Mouse (Mus musculus): ENCODE measurements around the gene Olfr603. TPM values are rescaled to one million over a fixed set of nuclear protein-coding genes. Genes with fewer than 3 reads are reported as not detected.
"Not testable (repeated sequence)": the region's sequence is repeated elsewhere in the genome, so short reads cannot be mapped to it uniquely, and the experiment has no call there.

The Olfr603 gene
- not detected for total RNA-seq (2021)

DNA sequence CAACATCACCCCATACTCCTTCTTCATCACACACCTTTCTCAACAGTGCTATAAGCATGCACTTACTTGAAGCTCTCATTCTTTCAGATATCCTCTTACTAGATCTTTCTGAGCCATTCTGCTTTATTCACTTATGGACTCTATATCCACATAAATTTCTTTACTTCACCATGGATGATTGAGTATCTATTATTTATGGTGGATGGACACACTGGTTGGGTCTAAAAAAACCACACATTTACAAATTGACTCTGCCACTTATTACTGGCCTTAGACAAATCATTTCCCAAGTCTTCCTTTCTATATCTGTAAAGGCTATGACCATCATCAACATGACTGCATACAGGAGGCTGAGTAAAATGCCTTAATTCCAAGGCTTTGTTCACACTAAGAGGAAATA is at the start of gene Olfr603:
Gene Olfr603 (minus strand): TSS at position 101 of the 400 bp plus-strand sequence.
- no peak for DNase-seq (ENCODE audit: extremely low spot score in 1 of 2, low spot score in 2 of 2)
- intact Hi-C loops (cut with DNase I): no loop called here

DNA sequence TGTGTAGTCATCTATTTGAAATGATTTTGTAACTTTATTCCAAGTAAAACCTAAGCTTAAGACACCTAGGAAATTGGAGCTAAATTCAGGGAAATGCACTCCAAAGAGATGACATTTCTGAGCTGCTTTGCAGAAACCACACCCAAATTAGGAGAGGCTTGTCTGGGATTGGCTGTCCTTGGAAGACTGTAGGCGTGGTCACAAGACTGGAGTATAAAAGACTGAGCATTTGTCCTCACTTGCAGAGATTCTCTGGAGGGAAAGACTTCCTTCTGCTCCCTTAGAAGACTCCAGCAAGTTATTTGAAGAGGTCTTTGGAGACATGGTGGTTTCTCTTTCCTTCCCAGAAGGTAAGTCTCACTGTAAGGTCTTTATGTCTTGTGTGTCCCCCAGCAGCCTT is 28.8 kb upstream of the Olfr603 start, which contains the start of gene Usp17lc:
Gene Usp17lc (plus strand): TSS at position 301 of the 400 bp plus-strand sequence.
- intact Hi-C loops (cut with DNase I); DNase-seq (ENCODE audit: extremely low spot score in 1 of 2, low spot score in 2 of 2): not testable (repeated sequence)

DNA sequence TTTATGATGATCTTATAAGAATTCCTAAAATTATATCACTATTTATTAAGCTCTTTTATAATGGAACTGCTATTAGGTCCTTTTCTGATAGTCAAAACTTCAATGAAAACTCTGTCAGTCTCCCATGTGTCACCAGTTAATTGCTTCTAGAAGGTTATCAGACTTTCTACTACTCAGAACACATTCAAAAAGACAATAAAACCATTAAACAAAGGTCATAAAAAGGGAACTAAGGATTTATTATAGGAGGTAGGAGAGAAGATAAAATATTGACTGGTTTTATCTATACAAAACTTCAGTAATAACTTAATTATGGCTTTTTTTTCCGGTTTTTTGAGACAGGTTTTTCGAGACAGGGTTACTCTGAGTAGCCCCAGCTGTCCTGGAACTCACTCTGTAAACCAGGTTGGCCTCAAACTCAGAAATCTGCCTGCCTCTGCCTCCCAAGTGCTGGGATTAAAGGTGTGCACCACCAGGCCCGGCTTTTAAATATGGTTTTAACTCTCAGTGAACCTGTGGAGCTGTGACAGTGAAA is 20.6 kb upstream of the Olfr603 start:
- intact Hi-C loops (cut with DNase I); DNase-seq (ENCODE audit: extremely low spot score in 1 of 2, low spot score in 2 of 2): not testable (repeated sequence)

DNA sequence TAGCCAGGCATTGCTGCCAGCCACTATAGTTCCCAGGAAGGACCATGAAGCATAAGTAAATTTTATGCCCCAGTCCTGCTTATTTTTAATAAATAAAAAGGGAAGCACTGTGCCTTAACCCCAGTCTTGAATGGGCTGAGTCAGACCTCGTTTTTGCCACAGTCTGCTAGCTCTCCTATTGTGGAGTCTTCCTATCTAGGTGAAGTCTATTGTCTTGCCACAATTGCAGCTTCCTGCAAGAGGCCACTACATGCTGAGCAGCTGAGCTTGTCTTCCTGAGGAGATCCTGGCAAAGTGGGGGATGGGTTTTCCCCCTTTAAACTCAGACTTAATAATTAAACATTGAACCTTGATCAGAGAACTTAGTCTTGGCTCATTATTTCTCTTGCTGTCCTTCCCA is 13.0 kb upstream of the Olfr603 start:
- intact Hi-C loops (cut with DNase I): no loop called here

DNA sequence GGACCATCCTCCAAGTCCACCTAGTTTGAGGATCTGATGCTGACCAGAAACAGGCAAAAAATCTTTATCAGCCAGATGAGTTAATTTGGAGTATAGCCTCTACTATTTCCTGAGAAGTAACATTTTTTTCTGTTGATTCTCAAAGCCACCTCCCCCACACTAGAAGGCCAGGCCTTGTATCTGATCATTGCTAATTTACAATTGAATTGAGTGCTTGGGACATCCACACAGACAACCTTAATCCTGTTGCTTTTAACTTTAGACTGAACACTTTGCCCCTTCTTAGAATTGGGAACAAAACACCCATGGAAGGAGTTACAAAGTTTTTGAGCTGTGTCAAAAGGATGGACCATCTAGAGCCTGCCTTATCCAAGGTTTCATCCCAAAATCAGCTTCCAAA is 11.8 kb upstream of the Olfr603 start:
- intact Hi-C loops (cut with DNase I): no loop called here
- no peak for DNase-seq (ENCODE audit: extremely low spot score in 1 of 2, low spot score in 2 of 2)

More for the DNA sequence above, 13.0 kb upstream of the Olfr603 start:
- DNase-seq (ENCODE audit: extremely low spot score in 1 of 2, low spot score in 2 of 2): no peak

DNA sequence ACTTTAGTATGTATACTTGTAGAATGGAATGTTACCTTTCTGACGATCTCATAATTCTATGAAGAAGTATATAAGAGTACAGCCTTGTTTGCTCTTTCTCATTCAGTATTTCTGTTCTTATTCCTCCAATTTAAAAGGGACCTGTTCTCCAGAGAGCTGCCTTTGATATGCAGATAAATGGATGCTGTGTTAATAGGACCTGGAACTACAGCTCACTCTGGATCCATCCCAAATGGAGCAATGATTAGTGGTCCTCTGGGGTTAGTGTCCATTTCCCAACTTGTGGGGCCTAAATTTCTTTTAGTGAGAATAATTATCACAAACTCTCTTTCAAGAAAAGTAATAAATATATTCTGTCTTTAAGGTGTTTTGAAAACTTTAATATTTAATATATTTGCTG is 23.4 kb downstream of the Olfr603 start, which contains the start of gene Olfr601:
Gene Olfr601 (minus strand): TSS at position 101 of the 400 bp plus-strand sequence.
- no peak for DNase-seq (ENCODE audit: extremely low spot score in 1 of 2, low spot score in 2 of 2)
- intact Hi-C loops (cut with DNase I): no loop called here

DNA sequence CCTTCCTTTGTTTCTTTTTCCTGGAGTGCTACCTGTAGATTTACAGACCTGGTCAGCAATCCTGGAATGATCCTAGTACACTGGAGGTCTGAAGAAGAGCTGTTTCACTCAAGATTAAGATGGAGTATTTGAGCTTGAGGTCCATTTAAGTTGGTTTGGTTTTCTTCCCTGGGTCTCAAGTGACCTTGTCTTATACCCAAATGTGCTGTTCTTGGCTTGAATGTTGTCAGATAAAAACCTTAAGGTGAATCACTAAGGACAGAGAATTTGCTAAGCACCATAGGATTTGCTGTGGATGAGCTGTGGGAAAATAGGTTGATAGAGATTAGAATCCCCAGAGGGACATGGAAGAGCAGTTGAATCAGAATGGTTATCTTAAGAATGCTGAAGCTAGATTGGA is 36.4 kb downstream of the Olfr603 start, which contains the start of gene Olfr600:
Gene Olfr600 (minus strand): TSS at position 101 of the 400 bp plus-strand sequence.
- intact Hi-C loops (cut with DNase I): no loop called here
- DNase-seq (ENCODE audit: extremely low spot score in 1 of 2, low spot score in 2 of 2): no peak

DNA sequence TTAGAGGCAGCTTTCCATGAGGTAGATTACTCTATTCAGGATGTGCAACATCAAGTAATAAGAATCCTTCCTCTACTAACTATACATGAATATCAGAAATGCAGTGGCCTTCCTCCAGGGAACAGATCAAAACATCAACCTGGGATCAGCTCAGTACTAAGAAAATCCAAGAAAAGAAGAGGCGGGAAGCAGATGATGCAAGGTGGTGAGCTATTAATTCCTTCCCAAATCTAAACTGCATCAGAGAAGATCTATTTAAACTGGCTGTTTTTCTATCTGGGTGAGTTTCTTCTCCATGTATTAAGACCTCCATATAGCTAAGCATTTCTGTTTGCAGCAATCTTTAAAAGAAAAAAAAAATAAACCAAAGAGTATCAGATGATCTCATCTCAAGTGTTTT is 50.4 kb downstream of the Olfr603 start, which contains the start of gene Olfr599:
Gene Olfr599 (plus strand): TSS at position 301 of the 400 bp plus-strand sequence.
- no peak for DNase-seq (ENCODE audit: extremely low spot score in 1 of 2, low spot score in 2 of 2)
- intact Hi-C loops (cut with DNase I): no loop called here

Small RNA genes lying within 50 kb of the gene (microRNA-seq; reads per million reads assigned to microRNA genes)
- not detected for gene Gm25774

Other genes starting within 250 kb of the Olfr603 start
- gene Olfr588-ps1, start 245.3 kb downstream of the Olfr603 start, total RNA-seq (2021): not detected
- not detected for gene Olfr589, start 229.8 kb downstream of the Olfr603 start, total RNA-seq (2021)
- gene Olfr591, start 207.8 kb downstream of the Olfr603 start, total RNA-seq (2021): not detected
- gene Olfr592, start 201.4 kb downstream of the Olfr603 start, total RNA-seq (2021): not detected
- not detected for gene Olfr593, start 174.3 kb downstream of the Olfr603 start, total RNA-seq (2021)
- gene Olfr594, start 169.2 kb downstream of the Olfr603 start, total RNA-seq (2021): not detected
- gene Usp17ld, start 133.7 kb downstream of the Olfr603 start, total RNA-seq (2021): not detected
- not detected for gene Olfr596, start 80.5 kb downstream of the Olfr603 start, total RNA-seq (2021)
- gene Olfr597, start 69.9 kb downstream of the Olfr603 start, total RNA-seq (2021): not detected
- gene Olfr598, start 62.6 kb downstream of the Olfr603 start, total RNA-seq (2021): not detected
- not detected for gene Olfr599, start 50.3 kb downstream of the Olfr603 start, total RNA-seq (2021)
- not detected for gene Olfr600, start 36.5 kb downstream of the Olfr603 start, total RNA-seq (2021)
- gene Olfr601, start 23.5 kb downstream of the Olfr603 start, total RNA-seq (2021): not detected
- not detected for gene Usp17lc, start 28.9 kb upstream of the Olfr603 start, total RNA-seq (2021)
- not detected for gene Olfr605, start 59.3 kb upstream of the Olfr603 start, total RNA-seq (2021)
- not detected for gene Olfr606, start 62.9 kb upstream of the Olfr603 start, total RNA-seq (2021)
- not detected for gene Olfr607, start 78.0 kb upstream of the Olfr603 start, total RNA-seq (2021)
- not detected for gene Olfr608, start 83.7 kb upstream of the Olfr603 start, total RNA-seq (2021)
- gene Olfr609, start 111.9 kb upstream of the Olfr603 start, total RNA-seq (2021): not detected
- gene Olfr610, start 125.9 kb upstream of the Olfr603 start, total RNA-seq (2021): not detected
- not detected for gene Olfr611, start 134.7 kb upstream of the Olfr603 start, total RNA-seq (2021)
- gene Olfr612, start 156.5 kb upstream of the Olfr603 start, total RNA-seq (2021): not detected
- not detected for gene Olfr613, start 161.9 kb upstream of the Olfr603 start, total RNA-seq (2021)
- not detected for gene Olfr615, start 169.9 kb upstream of the Olfr603 start, total RNA-seq (2021)
- not detected for gene Olfr616, start 183.0 kb upstream of the Olfr603 start, total RNA-seq (2021)
- not detected for gene Olfr617, start 186.9 kb upstream of the Olfr603 start, total RNA-seq (2021)
- gene Olfr618, start 203.9 kb upstream of the Olfr603 start, total RNA-seq (2021): not detected
- not detected for gene Olfr619, start 214.4 kb upstream of the Olfr603 start, total RNA-seq (2021)
- gene Olfr620, start 226.4 kb upstream of the Olfr603 start, total RNA-seq (2021): not detected

Measured in left cerebral cortex, postnatal 10 days (tissue).